Mouse (Mus musculus): ENCODE measurements around the gene Ms4a8a. TPM values are rescaled to one million over a fixed set of nuclear protein-coding genes. Genes with fewer than 3 reads are reported as not detected.

Gene Ms4a8a
- polyA plus RNA-seq (2014; fragmentation: Illumina TruSeq; extraction: RNeasy Lipid Tissue Mini Kit (QIAGEN cat#74804); ENCODE audit: low replicate concordance): 313 TPM

DNA sequence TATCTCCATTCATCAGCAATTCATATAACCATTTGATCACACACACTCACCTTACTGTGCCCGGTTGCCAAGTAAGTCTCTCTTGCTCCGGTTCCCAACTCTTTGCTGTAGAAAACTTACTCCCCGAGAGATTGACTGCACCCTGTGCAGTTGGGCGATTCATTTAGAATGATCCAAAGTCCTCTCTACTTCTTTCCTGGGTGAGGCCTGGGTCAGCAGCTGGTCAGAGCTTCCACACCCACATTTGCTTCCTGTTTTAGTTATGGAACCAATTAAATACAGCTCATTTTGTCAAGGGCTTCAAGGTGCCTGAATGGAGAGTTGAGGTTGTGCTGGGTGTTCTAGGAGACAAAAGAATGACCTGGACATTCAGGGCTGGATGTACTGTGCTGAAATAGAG is at the start of gene Ms4a8a:
Ms4a8a (minus strand) TSS at position 169 of the 400 bp plus-strand sequence.

DNA sequence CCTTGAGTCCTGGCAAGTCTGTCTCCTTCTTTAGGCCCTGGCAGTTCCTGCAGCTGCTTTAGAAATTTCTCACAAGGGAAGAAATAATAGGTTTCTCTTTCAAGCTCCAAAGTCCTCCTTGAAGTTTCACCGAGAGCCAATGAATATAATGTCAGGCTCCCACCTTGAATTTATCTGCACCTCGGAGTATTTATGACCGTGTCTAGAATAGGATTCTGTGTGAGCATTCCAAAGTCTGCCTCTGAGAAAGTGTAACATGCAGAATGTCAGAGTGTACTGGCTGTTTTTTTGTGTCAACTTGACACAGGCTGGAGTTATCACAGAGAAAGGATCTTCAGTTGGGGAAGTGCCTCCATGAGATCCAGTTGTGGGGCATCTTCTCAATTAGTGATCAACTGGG is 63.0 kb downstream of the Ms4a8a start, which contains the start of gene Ms4a18:
Ms4a18 (minus strand) TSS at position 141 of the 400 bp plus-strand sequence.

Other genes starting within 250 kb of the Ms4a8a start
- 1.2 TPM for gene Slc15a3, start 241.4 kb downstream of the Ms4a8a start, polyA plus RNA-seq (2014; fragmentation: Illumina TruSeq; extraction: RNeasy Lipid Tissue Mini Kit (QIAGEN cat#74804); ENCODE audit: low replicate concordance)
- gene Tmem132a, start 211.2 kb downstream of the Ms4a8a start, polyA plus RNA-seq (2014; fragmentation: Illumina TruSeq; extraction: RNeasy Lipid Tissue Mini Kit (QIAGEN cat#74804); ENCODE audit: low replicate concordance): not detected
- gene Tmem109, start 199.1 kb downstream of the Ms4a8a start, polyA plus RNA-seq (2014; fragmentation: Illumina TruSeq; extraction: RNeasy Lipid Tissue Mini Kit (QIAGEN cat#74804); ENCODE audit: low replicate concordance): 1.7 TPM
- gene Prpf19, start 185.9 kb downstream of the Ms4a8a start, polyA plus RNA-seq (2014; fragmentation: Illumina TruSeq; extraction: RNeasy Lipid Tissue Mini Kit (QIAGEN cat#74804); ENCODE audit: low replicate concordance): 17.9 TPM
- not detected for gene Zp1, start 160.5 kb downstream of the Ms4a8a start, polyA plus RNA-seq (2014; fragmentation: Illumina TruSeq; extraction: RNeasy Lipid Tissue Mini Kit (QIAGEN cat#74804); ENCODE audit: low replicate concordance)
- gene Ptgdr2, start 143.9 kb downstream of the Ms4a8a start, polyA plus RNA-seq (2014; fragmentation: Illumina TruSeq; extraction: RNeasy Lipid Tissue Mini Kit (QIAGEN cat#74804); ENCODE audit: low replicate concordance): not detected
- gene Ccdc86, start 131.8 kb downstream of the Ms4a8a start, polyA plus RNA-seq (2014; fragmentation: Illumina TruSeq; extraction: RNeasy Lipid Tissue Mini Kit (QIAGEN cat#74804); ENCODE audit: low replicate concordance): 1.0 TPM
- 10.1 TPM for gene Ms4a10, start 106.4 kb downstream of the Ms4a8a start, polyA plus RNA-seq (2014; fragmentation: Illumina TruSeq; extraction: RNeasy Lipid Tissue Mini Kit (QIAGEN cat#74804); ENCODE audit: low replicate concordance)
- gene Ms4a15, start 87.9 kb downstream of the Ms4a8a start, polyA plus RNA-seq (2014; fragmentation: Illumina TruSeq; extraction: RNeasy Lipid Tissue Mini Kit (QIAGEN cat#74804); ENCODE audit: low replicate concordance): not detected
- 106 TPM for gene Ms4a18, start 63.1 kb downstream of the Ms4a8a start, polyA plus RNA-seq (2014; fragmentation: Illumina TruSeq; extraction: RNeasy Lipid Tissue Mini Kit (QIAGEN cat#74804); ENCODE audit: low replicate concordance)
- gene 1700017D01Rik, start 49.8 kb upstream of the Ms4a8a start, polyA plus RNA-seq (2014; fragmentation: Illumina TruSeq; extraction: RNeasy Lipid Tissue Mini Kit (QIAGEN cat#74804); ENCODE audit: low replicate concordance): not detected
- not detected for gene 1700025F22Rik, start 84.2 kb upstream of the Ms4a8a start, polyA plus RNA-seq (2014; fragmentation: Illumina TruSeq; extraction: RNeasy Lipid Tissue Mini Kit (QIAGEN cat#74804); ENCODE audit: low replicate concordance)
- not detected for gene Ms4a13, start 115.6 kb upstream of the Ms4a8a start, polyA plus RNA-seq (2014; fragmentation: Illumina TruSeq; extraction: RNeasy Lipid Tissue Mini Kit (QIAGEN cat#74804); ENCODE audit: low replicate concordance)
- gene Ms4a12, start 151.3 kb upstream of the Ms4a8a start, polyA plus RNA-seq (2014; fragmentation: Illumina TruSeq; extraction: RNeasy Lipid Tissue Mini Kit (QIAGEN cat#74804); ENCODE audit: low replicate concordance): 118 TPM
- 18.9 TPM for gene Ms4a1, start 185.1 kb upstream of the Ms4a8a start, polyA plus RNA-seq (2014; fragmentation: Illumina TruSeq; extraction: RNeasy Lipid Tissue Mini Kit (QIAGEN cat#74804); ENCODE audit: low replicate concordance)
- gene Ms4a5, start 202.8 kb upstream of the Ms4a8a start, polyA plus RNA-seq (2014; fragmentation: Illumina TruSeq; extraction: RNeasy Lipid Tissue Mini Kit (QIAGEN cat#74804); ENCODE audit: low replicate concordance): not detected
- gene Ms4a14, start 233.4 kb upstream of the Ms4a8a start, polyA plus RNA-seq (2014; fragmentation: Illumina TruSeq; extraction: RNeasy Lipid Tissue Mini Kit (QIAGEN cat#74804); ENCODE audit: low replicate concordance): 5.7 TPM